Mouse (Mus musculus) spleen, adult 2 months (tissue): Measurements from ENCODE around the gene Itga11.

Source experiments
- CTCF ChIP-seq: fragments of 200-500 bp; IDR thresholded peaks from 2 replicates; pipeline ENCODE4 v1.5.1; 2011; ENCODE audit warnings: mild to moderate bottlenecking, inconsistent platforms; ENCODE audit not compliant: insufficient read depth, insufficient read length, insufficient replicate concordance; ENCODE audit errors: extremely low read depth
- POLR2A ChIP-seq: fragments of 200-500 bp; IDR thresholded peaks from 2 replicates; pipeline ENCODE4 v1.6.1; 2011; ENCODE audit warnings: low read depth, low read length, inconsistent platforms

DNA sequence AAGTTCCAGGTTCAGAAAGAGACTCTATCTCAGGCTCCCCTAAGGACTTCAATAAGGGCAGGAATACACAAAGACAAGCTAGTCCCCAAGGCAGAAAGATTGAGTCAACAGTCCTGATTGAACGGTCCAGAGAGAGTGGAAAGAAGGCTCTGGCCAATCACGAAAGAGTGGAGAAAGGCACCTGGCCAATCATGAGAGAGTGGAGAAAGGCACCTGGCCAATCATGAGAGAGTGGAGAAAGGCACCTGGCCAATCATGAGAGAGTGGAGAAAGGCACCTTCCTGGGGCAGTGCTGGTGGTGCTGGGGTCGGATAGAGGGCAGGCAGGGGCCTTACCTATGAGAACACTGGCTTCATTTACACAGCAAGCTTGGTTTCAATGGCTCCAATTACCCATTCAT lies 28.2 kb upstream of the Itga11 start:
- TF ChIP-seq CTCF, result no peak
- TF ChIP-seq POLR2A, result no peak
